Mouse (Mus musculus) adipose tissue, adult 10 weeks (tissue): ENCODE measurements around the gene Usp17lb. TPM values are rescaled to one million over a fixed set of nuclear protein-coding genes. Genes with fewer than 3 reads are reported as not detected.

Experiments used
- polyA plus RNA-seq: library from polyadenylated mRNA; stranded (reverse); fragments of 350-450 nt; fragmentation: Illumina TruSeq; extraction: RNeasy Lipid Tissue Mini Kit (QIAGEN cat#74804); gene quantifications from one replicate; pipeline ENCODE4 v1.2.3, GENCODE M21; 2014; ENCODE audit warnings: low read depth, low replicate concordance

The Usp17lb gene
- polyA plus RNA-seq: 0.22 TPM

DNA sequence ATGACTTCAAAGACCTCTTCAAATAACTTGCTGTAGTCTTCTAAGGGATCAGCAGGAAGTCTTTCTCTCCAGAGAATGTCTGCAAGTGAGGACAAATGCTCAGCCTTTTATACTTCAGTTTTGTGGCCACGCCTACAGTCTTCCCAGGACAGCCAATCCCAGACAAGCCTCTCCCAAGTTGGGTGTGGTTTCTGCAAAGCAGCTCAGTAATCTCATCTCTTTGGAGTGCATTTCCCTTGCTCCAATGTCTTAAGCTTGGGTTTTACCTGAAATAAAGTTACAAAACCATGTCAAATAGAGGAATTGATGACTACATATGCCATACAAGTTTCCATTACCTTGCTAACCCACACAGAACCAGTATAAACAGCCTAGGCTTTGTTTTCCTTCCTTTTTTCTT, at the start of gene Usp17lb:
Gene Usp17lb (minus strand): TSS at position 101 of the 400 bp plus-strand sequence.

DNA sequence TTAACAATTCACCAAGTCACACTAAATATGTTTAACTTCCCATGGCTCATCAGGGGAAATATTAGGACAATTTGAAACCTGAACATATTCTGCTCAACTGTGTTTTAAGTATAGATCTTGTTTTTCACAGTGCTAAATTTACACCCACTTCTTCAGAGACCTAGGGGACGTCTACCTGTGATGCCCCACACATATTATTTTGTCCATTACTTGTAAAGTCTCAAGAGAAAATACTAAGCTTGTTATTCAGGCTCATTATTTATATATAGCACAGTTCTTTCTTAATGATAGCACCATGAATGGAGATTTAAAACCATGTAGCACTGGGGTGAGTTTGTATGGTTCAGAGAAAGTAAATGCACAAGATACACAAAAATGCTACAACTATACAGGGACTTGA, 35.3 kb upstream of the Usp17lb start, which contains the start of gene Olfr665:
Gene Olfr665 (plus strand): TSS at position 301 of the 400 bp plus-strand sequence.

DNA sequence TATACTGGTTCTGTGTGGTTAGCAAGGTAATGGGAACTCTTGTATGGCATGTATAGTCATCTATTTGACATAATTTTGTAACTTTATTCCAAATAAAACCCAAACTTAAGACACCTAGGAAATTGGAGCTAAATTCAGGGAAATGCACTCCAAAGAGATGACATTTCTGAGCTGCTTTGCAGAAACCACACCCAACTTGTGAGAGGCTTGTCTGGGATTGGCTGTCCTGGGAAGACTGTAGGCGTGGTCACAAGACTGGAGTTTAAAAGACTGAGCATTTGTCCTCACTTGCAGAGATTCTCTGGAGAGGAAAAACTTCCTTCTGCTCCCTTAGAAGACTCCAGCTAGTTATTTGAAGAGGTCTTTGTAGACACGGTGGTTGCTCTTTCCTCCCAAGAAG, 14.3 kb upstream of the Usp17lb start, which contains the start of gene Usp17la:
Gene Usp17la (plus strand): TSS at position 301 of the 400 bp plus-strand sequence.

Other genes starting within 250 kb of the Usp17lb start
- gene Olfr655, start 240.8 kb downstream of the Usp17lb start, polyA plus RNA-seq: not detected
- not detected for gene Olfr656, start 228.6 kb downstream of the Usp17lb start, polyA plus RNA-seq
- not detected for gene Olfr657, start 217.8 kb downstream of the Usp17lb start, polyA plus RNA-seq
- gene Olfr658, start 195.3 kb downstream of the Usp17lb start, polyA plus RNA-seq: not detected
- not detected for gene Olfr659, start 175.8 kb downstream of the Usp17lb start, polyA plus RNA-seq
- not detected for gene Olfr661, start 156.1 kb downstream of the Usp17lb start, polyA plus RNA-seq
- gene Usp17le, start 65.1 kb downstream of the Usp17lb start, polyA plus RNA-seq: not detected
- gene Usp17la, start 14.4 kb upstream of the Usp17lb start, polyA plus RNA-seq: not detected
- gene Olfr665, start 35.4 kb upstream of the Usp17lb start, polyA plus RNA-seq: not detected
- 0.20 TPM for gene Olfr666, start 53.3 kb upstream of the Usp17lb start, polyA plus RNA-seq
- not detected for gene Olfr667, start 78.9 kb upstream of the Usp17lb start, polyA plus RNA-seq
- gene Olfr668, start 85.5 kb upstream of the Usp17lb start, polyA plus RNA-seq: not detected
- not detected for gene Olfr669, start 91.6 kb upstream of the Usp17lb start, polyA plus RNA-seq
- not detected for gene Olfr670, start 120.0 kb upstream of the Usp17lb start, polyA plus RNA-seq
- not detected for gene Olfr671, start 136.5 kb upstream of the Usp17lb start, polyA plus RNA-seq
- not detected for gene Olfr672, start 159.4 kb upstream of the Usp17lb start, polyA plus RNA-seq
- not detected for gene Olfr675, start 185.9 kb upstream of the Usp17lb start, polyA plus RNA-seq
- gene Olfr676, start 190.1 kb upstream of the Usp17lb start, polyA plus RNA-seq: not detected
- gene Olfr677, start 208.8 kb upstream of the Usp17lb start, polyA plus RNA-seq: not detected
- not detected for gene Olfr678, start 221.9 kb upstream of the Usp17lb start, polyA plus RNA-seq
- not detected for gene Olfr679, start 238.6 kb upstream of the Usp17lb start, polyA plus RNA-seq